Mouse (Mus musculus): ENCODE measurements around the gene Gm6657.

Gene Gm6657

DNA sequence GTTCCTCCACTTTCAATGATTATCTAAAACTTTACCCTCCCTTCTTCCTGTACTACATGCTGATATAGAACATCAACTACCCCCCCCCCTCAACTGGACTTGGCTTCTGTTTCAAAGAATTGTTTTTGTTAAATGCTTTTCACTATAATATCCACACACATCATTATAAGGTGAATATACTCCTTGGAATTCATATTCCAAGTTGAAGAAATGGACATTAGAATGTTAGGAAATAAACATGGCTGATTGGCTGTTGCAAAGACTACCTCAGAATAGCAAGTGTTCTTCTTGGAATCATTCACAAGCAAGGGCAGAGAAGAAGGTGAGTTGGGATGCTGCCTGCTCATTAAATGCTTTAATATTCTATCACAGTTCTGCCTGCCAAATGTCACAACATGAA is at the start of gene Gm6657:
Gm6657 (plus strand) TSS at position 301 of the 400 bp plus-strand sequence.
- no peak for DNase-seq (ENCODE audit: low spot score)

- no peak for DNase-seq (ENCODE audit: low spot score)
These were observed 40.6 kb upstream of the Gm6657 start for GRCm38 (mm10) chr12:78153308-78154002.

DNA sequence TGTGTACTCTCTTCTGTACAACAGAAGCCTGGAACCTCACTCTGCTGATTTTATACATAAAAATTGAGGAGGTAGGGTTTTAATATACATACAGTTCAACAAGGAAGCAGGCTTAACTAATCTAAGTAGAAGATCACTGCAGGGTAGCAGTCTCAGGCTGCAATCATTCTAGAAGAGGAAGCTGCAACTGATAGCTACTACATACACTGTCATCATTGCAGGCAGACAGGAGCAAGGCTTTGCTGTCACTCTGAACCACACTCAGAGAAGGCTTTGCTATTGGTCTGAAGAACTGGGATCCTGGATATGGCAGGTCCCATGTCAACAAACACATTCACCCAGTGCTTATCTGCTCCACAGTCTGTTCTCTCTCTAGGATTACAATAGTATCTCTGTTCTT is 23.9 kb upstream of the Gm6657 start:
- DNase-seq (ENCODE audit: low spot score) = no peak

- no peak for DNase-seq (ENCODE audit: low spot score)
These were observed 20.1 kb upstream of the Gm6657 start for GRCm38 (mm10) chr12:78173945-78174344.

DNA sequence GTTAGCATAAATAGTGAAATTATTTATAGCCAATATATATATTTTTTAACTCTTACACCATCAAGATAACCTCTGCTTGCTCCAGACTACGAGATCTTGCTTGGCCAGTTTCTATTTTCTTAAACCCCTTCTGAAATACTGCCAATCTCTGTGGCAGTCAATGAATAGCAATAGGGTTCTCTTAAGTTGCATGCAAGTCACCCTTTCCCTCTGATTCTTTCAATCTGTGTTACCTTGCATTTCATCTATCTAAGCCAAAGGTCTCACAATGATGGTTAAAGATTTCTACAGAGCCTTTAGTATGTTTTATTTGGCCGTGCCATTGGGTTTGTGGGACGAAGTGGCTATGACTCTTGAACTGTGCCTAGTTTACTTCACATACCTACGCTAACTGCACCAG is 19.4 kb upstream of the Gm6657 start:
- no peak for DNase-seq (ENCODE audit: low spot score)

DNA sequence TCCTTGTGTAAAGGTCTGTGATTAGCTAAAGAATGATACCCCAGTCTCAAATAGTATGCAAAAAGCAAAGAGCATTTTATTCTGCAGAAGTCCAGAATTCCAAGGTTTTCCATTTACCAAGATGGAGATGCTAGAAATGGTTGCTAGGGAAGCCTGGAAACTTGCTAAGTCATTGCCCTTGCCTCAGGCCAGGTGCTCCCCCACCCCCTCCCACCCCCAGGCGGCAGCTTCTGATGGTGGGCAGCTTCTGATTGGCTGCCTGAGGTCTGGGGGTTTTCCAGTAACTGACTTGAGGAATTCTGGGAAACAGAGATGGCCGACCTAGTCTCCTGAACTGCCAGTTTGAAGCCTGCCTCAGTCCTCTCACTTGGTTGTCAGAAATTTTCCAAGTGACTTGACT is 12.6 kb upstream of the Gm6657 start:
- no peak for DNase-seq (ENCODE audit: low spot score)

DNA sequence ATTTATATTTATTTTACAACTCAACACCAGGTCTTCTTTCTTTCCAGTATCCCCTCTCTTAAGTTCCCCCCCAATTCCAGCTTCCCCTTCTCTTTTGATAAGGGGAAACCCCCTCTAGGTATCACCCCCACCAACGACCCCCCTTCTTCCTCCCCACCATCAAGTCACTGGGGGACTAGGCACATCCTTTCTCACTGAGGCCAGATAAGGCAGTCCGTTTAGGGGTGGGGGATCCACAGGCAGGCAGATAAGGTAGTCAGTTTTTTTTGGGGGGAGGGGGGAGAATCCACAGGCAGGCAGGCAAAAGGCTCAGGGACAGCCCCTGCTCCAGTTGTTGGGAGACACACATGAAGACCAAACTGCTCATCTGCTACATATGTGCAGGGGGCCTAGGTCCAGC is 1.3 kb downstream of the Gm6657 start:
- no peak for DNase-seq (ENCODE audit: low spot score)

DNA sequence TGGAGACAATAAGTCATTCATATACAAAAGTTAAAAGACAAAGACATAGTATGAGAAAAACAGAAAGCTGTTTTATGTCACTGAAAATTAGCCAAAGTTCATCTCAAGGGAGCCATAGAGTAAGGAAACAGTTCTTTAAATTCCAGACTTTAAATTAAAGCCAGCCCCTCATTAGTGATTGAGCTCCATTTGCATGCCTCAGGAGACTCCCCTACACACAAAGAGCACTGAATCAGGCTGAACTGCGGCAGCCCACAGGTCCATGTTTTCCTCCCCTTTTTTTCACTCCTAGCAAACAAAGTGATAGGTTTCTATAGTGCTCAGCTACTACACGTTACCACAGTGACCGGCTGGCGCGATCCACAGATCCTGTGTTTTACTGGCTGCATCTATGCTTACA is 9.6 kb downstream of the Gm6657 start:
- no peak for DNase-seq (ENCODE audit: low spot score)

DNA sequence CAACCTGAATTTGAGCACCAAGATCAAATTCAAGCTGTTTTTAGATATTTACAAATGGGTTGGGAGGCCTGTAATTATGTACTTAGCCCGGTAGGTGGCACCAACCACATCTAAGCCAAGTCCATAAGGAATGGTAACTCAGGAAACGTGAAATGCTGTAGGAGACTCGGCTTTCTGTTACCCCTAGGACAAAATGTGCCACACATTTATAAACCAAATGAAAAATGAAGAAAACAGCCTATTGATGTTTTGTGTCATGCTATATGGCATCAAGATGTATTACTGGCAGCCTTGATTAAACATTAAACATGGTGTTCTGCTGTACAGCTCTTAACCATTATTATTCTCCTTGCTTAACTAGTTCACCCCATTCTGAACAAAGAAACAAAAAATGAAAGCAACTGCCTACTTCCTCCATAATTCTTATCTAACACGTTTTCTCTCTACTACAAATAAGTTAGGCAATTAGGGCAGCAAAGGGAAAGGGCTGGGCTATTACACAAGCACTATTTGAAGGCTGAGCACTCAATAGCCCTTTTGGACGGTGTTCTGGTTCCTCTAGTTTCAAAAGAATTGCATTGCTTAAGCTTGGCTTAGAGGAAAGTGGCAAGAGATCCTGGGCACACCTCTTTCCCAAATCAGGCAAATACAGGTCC is 12.0 kb downstream of the Gm6657 start:
- DNase-seq (ENCODE audit: low spot score) = peak; percentile 34

GRCm38 (mm10) chr12:78206571-78206960 is 12.5 kb downstream of the Gm6657 start:
- no peak for DNase-seq (ENCODE audit: low spot score)

DNA sequence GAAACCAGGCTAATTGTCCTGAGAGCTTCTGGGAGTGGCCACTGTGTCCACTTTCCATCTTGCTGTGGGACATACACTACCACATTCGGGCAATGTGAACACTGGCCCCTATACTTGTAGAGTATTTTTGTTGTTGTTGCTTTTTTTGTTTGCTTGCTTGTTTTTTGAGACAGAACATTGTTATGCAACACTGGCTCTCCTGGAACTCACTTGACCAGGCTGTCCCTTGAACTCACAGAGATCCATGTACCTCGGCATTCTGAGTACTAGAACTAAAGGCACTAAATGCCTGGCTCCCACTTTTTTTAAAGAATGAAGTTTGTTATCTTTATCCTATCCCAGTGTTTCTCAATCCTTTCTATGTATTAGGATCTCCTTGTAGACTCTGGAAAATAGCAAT is 15.8 kb downstream of the Gm6657 start:
- DNase-seq (ENCODE audit: low spot score) = no peak

- DNase-seq (ENCODE audit: low spot score) = no peak
These were observed 21.4 kb downstream of the Gm6657 start for GRCm38 (mm10) chr12:78215490-78215889.

DNA sequence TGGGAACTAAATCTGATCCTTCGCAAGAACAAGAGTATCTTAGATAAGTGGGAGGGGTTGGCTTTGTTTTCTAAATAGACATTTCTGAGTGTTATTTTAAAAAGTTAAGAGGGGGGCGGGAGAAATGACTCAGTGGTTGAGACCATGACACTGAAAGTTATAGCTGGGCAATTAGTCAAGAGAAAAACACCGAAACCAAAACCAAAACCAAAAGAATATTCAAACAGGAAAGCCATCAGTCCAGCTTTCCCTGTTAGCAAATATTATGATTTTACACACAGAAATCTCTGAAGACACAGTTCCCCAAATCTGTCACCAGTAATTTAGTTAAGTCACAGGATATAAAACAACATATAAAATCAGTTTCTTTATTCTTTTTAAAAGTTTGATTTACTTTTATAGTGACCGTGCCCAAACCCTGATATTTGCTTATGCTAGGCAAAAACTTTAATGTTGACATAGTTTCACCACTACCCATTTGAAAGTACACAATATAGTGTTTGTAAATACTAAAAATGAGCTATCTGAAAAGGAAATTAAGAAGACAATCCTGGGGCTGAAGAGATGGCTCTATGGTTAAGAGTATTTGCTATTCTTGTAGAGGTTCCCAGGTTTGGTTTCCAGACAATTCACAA is 25.3 kb downstream of the Gm6657 start:
- DNase-seq (ENCODE audit: low spot score) = no peak

DNA sequence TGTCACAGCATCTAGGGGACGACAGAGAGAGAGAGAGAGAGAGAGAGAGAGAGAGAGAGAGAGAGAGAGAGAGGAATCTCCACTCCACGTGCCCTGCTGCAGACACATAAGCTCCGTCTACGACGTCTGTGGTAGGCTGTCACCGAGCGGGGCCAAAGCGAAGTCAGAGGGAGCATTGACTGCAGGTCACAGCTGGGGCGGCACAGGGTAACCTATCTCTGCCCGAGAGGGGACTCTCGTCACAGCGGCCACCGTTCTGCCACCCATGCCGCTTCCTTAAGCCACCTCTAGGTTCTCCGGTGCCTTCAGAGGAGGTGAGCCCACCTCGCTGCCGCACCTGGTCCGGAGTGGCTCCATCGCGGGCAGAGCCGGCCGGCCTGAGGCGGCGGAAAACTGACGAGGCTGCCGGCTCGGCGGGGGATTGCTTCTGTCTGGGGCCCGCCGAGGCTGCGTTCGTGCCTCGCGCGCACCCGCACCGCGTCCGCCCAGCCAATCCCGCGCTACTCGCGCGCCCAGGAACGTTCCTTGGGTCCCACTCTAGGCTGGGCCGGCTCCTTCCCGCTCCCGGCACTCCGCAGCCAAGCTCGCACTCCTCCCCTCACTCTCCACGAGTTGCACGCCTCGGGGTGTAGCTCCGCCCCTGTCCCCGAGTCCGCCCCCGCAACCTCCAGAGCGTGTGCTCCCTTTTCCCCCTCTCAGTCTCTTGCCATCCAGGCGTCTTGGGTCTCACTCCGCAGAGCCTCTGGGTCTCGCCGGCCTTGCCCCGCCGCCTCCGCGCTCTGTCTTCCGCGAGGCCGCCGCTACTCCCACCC is 31.9 kb downstream of the Gm6657 start, which contains the start of gene Gphn:
Gphn (plus strand) TSS at position 673 of the 812 bp plus-strand sequence.
- DNase-seq (ENCODE audit: low spot score) = peak; percentile 89

- peak; percentile 87 for DNase-seq (ENCODE audit: low spot score)
These were observed 32.5 kb downstream of the Gm6657 start for GRCm38 (mm10) chr12:78226519-78226875.

- DNase-seq (ENCODE audit: low spot score) = peak; percentile 46
These were observed 33.2 kb downstream of the Gm6657 start for GRCm38 (mm10) chr12:78227021-78227932.

GRCm38 (mm10) chr12:78228139-78228538 is 34.1 kb downstream of the Gm6657 start:
- DNase-seq (ENCODE audit: low spot score) = no peak

DNA sequence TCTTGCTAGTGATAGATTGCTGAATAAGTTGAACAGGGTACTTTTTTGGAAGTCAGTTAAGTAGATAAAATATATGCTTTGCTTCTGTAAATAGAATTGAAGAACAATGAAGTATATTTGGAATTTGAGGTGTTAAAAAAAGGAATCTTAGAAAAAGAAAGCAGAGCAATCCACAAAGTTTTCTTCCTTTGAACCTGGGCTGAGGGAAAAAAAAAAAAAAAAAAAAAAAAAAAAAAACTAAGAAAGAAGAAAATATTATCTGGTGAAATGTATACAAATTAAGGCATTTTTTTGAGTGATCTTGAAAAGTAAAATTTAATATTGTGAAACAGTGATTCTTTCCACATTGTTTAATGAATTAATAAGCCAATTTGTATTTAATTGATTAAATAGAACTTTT is 38.5 kb downstream of the Gm6657 start:
- no peak for DNase-seq (ENCODE audit: low spot score)

DNA sequence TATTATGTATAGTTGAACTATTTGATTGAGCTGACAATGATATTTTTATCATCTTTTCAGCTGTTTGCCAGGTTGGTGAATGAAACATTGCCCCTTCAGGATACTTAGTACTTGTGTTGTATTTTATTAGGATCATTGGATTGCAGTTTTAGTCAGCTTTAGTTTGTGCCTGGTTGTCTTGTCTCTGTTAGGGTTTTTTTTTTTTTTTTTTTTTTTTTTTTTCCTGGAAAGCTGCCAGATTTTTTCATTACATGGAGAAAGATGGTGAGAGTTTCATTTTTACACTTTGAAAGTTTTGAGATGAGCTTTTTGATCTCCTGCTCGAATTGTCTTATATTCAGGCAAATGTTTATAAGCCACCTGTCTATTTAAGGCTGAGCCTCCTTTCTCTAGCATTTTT is 54.3 kb downstream of the Gm6657 start:
- DNase-seq (ENCODE audit: low spot score) = no peak

GRCm38 (mm10) chr12:78249151-78249550 is 55.1 kb downstream of the Gm6657 start:
- no peak for DNase-seq (ENCODE audit: low spot score)
